ENCODE assay signal across 9 mouse cellular contexts in the genomic region with DNA sequence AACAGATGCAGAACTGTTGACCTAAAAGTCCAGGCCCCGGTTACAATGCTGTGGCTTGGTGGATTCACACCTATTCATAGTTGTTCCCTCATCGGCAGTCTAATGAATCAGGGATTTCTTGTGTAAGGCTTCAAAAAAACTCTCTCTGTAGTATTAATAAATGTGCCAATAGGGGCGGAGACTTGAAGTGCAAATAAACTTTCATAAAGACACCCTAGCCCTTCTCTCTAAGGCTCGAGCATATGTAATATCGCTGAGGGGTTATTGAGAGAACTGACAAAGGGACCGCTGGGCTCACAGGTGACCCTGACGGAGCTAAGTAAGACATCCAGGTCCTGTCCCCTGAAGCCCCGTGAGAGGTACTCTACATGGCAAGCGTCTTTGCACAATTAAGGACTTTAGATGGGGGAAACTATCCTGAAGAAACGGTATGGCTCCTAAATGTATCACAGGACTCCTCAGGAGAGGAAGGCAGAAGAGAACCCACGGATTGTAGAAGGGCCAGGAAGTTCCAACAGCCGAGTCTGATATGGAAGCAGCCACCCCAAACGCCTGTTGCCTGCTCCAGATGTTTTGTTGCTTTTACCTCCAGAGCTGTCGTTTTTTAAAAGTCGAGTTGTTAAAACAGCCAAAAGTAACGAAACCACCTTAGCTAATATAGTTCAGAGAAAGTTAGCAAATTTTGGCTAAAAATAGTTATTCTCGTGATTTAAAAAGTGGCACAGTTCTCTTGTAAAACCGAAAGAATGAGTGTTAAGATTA. TPM values are rescaled to one million over a fixed set of nuclear protein-coding genes. Genes with fewer than 3 reads are reported as not detected.
DNase-seq lines count a peak whose midpoint lies in the region; ATAC-seq and TF ChIP-seq lines count a peak whose summit lies in the region.
"Had no signal": no experiment of that assay in that cellular context is flagged by ENCODE, and none has a peak within 500 bp of the region (broad histone marks: within the 10 kb centered on the region; RNA-seq: fewer than 3 reads in every experiment).

No protein-coding gene starts in this region.

- no peaks in the 10 kb centered on the region for H3K27me3 ChIP-seq in heart, adult 2 months (ENCODE audit: control insufficient read depth, insufficient read depth, low read length)
- H3K27me3 ChIP-seq in hindbrain, embryonic 13.5 days, result no peaks in the 10 kb centered on the region

- no peaks in the 10 kb centered on the region; the same call in 1 of the 2 replicates for H3K4me1 ChIP-seq in heart, adult 2 months (ENCODE audit: control insufficient read depth, insufficient read depth, low read length)
- peaks cover 8% of the 10 kb centered on the region for H3K4me1 ChIP-seq in hindbrain, embryonic 13.5 days (replicated peaks)

- H3K36me3 ChIP-seq in heart, adult 2 months (ENCODE audit: control insufficient read depth, insufficient read depth, low read length), result no peaks in the 10 kb centered on the region
- H3K36me3 ChIP-seq in hindbrain, embryonic 13.5 days, result peaks cover 8% of the 10 kb centered on the region

- no peak for ATAC-seq in hindbrain, embryonic 13.5 days (ENCODE audit: low FRiP score)
- 0 out of 2 replicates have a peak, but pooled peaks have one; percentile 9 for ATAC-seq in megakaryocyte-erythroid progenitor cell, adult 5-6 weeks (replicated peaks; ENCODE audit: low FRiP score, low TSS enrichment, poor library complexity, severe bottlenecking)

- TF ChIP-seq POLR2A in heart, adult 2 months (IDR thresholded peaks at IDR 0.05; ENCODE audit: insufficient read depth, low read depth, low read length), result no peak

- DNase-seq in heart, adult 2 months, result no peak
- DNase-seq in heart, postnatal 14 days, result no peak
- peak; percentile 28 for DNase-seq in Muller cell, postnatal 12 days (ENCODE audit: inconsistent ontology term)
- DNase-seq in frontal cortex, adult 2 months (ENCODE audit: extremely low spot score in 1 of 2, low spot score in 1 of 2), result no peak
- no peak for DNase-seq in spleen, postnatal 36 days (ENCODE audit: low spot score in 2 of 2)
- DNase-seq in layer of hippocampus, adult 9-10 months (ENCODE audit: low spot score), result no peak

- H3K9me3 ChIP-seq in hindbrain, embryonic 13.5 days, result no peaks in the 10 kb centered on the region

- H3K4me2 ChIP-seq in hindbrain, embryonic 13.5 days, result peak overlapping the region; percentile 79

- TF ChIP-seq CTCF in heart, adult 2 months (IDR thresholded peaks at IDR 0.05), result no peak

- WGBS in heart, adult 2 months, result 44% methylated on average over 18 of the region's 18 CpGs
- WGBS in hindbrain, embryonic 13.5 days, result 56% methylated on average over 18 of the region's 18 CpGs

- H3K4me3 ChIP-seq in heart, adult 2 months, result peak overlapping the region; percentile 64
- H3K4me3 ChIP-seq in hindbrain, embryonic 13.5 days, result peak overlapping the region; percentile 65

- no peak for TF ChIP-seq EP300 in heart, adult 2 months (IDR thresholded peaks at IDR 0.05; ENCODE audit: insufficient read depth, low read depth, low read length)

- intact Hi-C loops in heart, adult 2 months (cut with DNase I), result loop anchor here (5.0 kb wide), 2 partner anchors 135 to 230 kb away; a partner anchor contains a TSS
- intact Hi-C loops in heart, postnatal 14 days (cut with DNase I), result loop anchor here (5.0 to 10.0 kb wide), 2 partner anchors 85 to 132 kb away; a partner anchor contains a TSS

- H3K27ac ChIP-seq in heart, adult 2 months, result peak overlapping the region; percentile 58; the same call in 1 of the 2 replicates
- no peak overlapping the region for H3K27ac ChIP-seq in hindbrain, embryonic 13.5 days

- peak overlapping the region; percentile 89; the same call in 1 of the 2 replicates for H3K9ac ChIP-seq in heart, adult 2 months (ENCODE audit: low read depth, low read length)
- peak overlapping the region; percentile 82 for H3K9ac ChIP-seq in hindbrain, embryonic 13.5 days

- H3K79me2 ChIP-seq in heart, adult 2 months (replicated peaks; ENCODE audit: control insufficient read depth, insufficient read depth, low read length), result no peaks in the 10 kb centered on the region

RNA-seq across cellular contexts. Expression of a gene that starts 1.0 kb away (rescaled TPM):
- total RNA-seq in heart, adult 2 months (2021), result not detected
- 0.67 and 0.86 TPM in 2 replicates for polyA plus RNA-seq in heart, adult 2 months (2012; rRNA removed)
- under 1 TPM in 1 of 2 experiments, not detected in 1; 0.29 TPM for total RNA-seq in heart, postnatal 14 days (2021)
- 1.4 and 2.5 TPM in 2 replicates for polyA plus RNA-seq in hindbrain, embryonic 13.5 days (2015; fragmentation: Nextera tagmentation; extraction: Ambion mirVana)
- total RNA-seq in megakaryocyte-erythroid progenitor cell, adult 5-6 weeks (2014; fragmentation: Nextera tagmentation), result not detected in 2 replicates
- total RNA-seq in megakaryocyte-erythroid progenitor cell, adult 5-6 weeks (2017), result not detected in 2 replicates
- 0.88 and 1.5 TPM in 2 replicates for polyA plus RNA-seq in frontal cortex, adult 2 months (2012; rRNA removed)
- total RNA-seq: ES-E14 had no signal
